In the genomic region with DNA sequence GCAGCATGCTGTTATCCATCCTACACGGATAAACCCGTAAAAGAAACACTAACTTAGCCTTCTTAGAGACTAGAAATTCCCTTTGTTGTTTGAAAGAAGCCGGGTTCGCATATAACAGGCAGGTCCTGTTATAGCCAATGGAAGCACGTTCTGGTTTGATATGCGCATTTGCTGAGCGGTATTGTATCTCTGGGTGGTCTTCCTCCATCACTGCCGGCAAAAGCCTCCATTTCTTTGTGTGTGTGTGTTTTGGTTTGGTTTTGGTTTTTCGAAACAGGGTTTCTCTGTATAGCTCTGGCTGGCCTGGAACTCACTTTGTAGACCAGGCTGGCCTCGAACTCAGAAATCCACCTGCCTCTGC, we compare ENCODE assay signal across 8 mouse cellular contexts.
A peak's percentile ranks its signal among the peaks of the same experiment; 100 is the strongest.
DNase-seq lines count a peak whose midpoint lies in the region; ATAC-seq and TF ChIP-seq lines count a peak whose summit lies in the region.

No protein-coding gene starts in this region.

- intact Hi-C loops in heart, postnatal 10 days (cut with DNase I), result loop anchor here (1.0 to 5.0 kb wide), 3 partner anchors 57 to 412 kb away; no protein-coding TSS in a partner anchor

- no peak overlapping the region for H3K4me3 ChIP-seq in heart, embryonic 12.5 days
- 0 out of 2 replicates have a peak overlapping the region, but pooled peaks have one; percentile 3 for H3K4me3 ChIP-seq in cortical plate, adult 2 months (ENCODE audit: insufficient read depth, low read length)
- peak overlapping the region; percentile 37 for H3K4me3 ChIP-seq in hindbrain, embryonic 15.5 days
- no peak overlapping the region; the same call in 1 of the 2 replicates for H3K4me3 ChIP-seq in midbrain, embryonic 11.5 days (ENCODE audit: low read depth, low read length)

- no peaks in the 10 kb centered on the region for H3K27me3 ChIP-seq in heart, embryonic 12.5 days (replicated peaks)
- H3K27me3 ChIP-seq in hindbrain, embryonic 15.5 days, result no peaks in the 10 kb centered on the region
- H3K27me3 ChIP-seq in midbrain, embryonic 11.5 days (ENCODE audit: control insufficient read depth, insufficient read depth, low read length), result no peaks in the 10 kb centered on the region

- no peak for TF ChIP-seq CTCF in cortical plate, adult 2 months (IDR thresholded peaks at IDR 0.05; ENCODE audit: extremely low read depth, insufficient read depth, low read length)

- WGBS in heart, embryonic 12.5 days, result 37% methylated on average over 10 of the region's 10 CpGs
- 29% methylated on average over 10 of the region's 10 CpGs for WGBS in hindbrain, embryonic 15.5 days
- 30% methylated on average over 10 of the region's 10 CpGs for WGBS in midbrain, embryonic 11.5 days

- ATAC-seq in heart, embryonic 12.5 days (ENCODE audit: insufficient number of reproducible peaks, low FRiP score), result no peak
- ATAC-seq in hindbrain, embryonic 15.5 days (ENCODE audit: low FRiP score, low read depth), result peak; percentile 57; the same call in 1 of the 2 replicates
- ATAC-seq in midbrain, embryonic 11.5 days (ENCODE audit: low FRiP score), result no peak

- H3K9ac ChIP-seq in heart, embryonic 12.5 days, result no peak overlapping the region
- peak overlapping the region; percentile 19; the same call in 1 of the 2 replicates for H3K9ac ChIP-seq in hindbrain, embryonic 15.5 days
- H3K9ac ChIP-seq in midbrain, embryonic 11.5 days (ENCODE audit: low read length), result no peak overlapping the region; the same call in 1 of the 2 replicates

- H3K27ac ChIP-seq in heart, embryonic 12.5 days (ENCODE audit: poor library complexity, severe bottlenecking), result no peak overlapping the region
- H3K27ac ChIP-seq in cortical plate, adult 2 months (ENCODE audit: insufficient read depth, low read length), result no peak overlapping the region
- no peak overlapping the region for H3K27ac ChIP-seq in hindbrain, embryonic 15.5 days (replicated peaks)
- no peak overlapping the region for H3K27ac ChIP-seq in midbrain, embryonic 11.5 days (ENCODE audit: low read depth, low read length)

- no peak for TF ChIP-seq POLR2A in cortical plate, adult 2 months (IDR thresholded peaks at IDR 0.05; ENCODE audit: extremely low read depth, insufficient read depth, low read length)

- peak overlapping the region; percentile 90 for H3K4me2 ChIP-seq in heart, embryonic 12.5 days
- H3K4me2 ChIP-seq in hindbrain, embryonic 15.5 days, result peak overlapping the region; percentile 78
- H3K4me2 ChIP-seq in midbrain, embryonic 11.5 days, result peak overlapping the region; percentile 75; the same call in 1 of the 2 replicates

- no peaks in the 10 kb centered on the region for H3K4me1 ChIP-seq in heart, embryonic 12.5 days (replicated peaks)
- peaks cover 2% of the 10 kb centered on the region; the same call in 1 of the 2 replicates for H3K4me1 ChIP-seq in cortical plate, adult 2 months (ENCODE audit: control insufficient read depth, insufficient read depth, low read length)
- peaks cover 6% of the 10 kb centered on the region; the same call in 1 of the 2 replicates for H3K4me1 ChIP-seq in hindbrain, embryonic 15.5 days (replicated peaks)
- no peaks in the 10 kb centered on the region for H3K4me1 ChIP-seq in midbrain, embryonic 11.5 days (ENCODE audit: control insufficient read depth, insufficient read depth, low read length)

- DNase-seq in heart, postnatal 10 days, result no peak
- no peak for DNase-seq in midbrain, embryonic 11.5 days (ENCODE audit: low spot score, missing footprints)
- no peak for DNase-seq in frontal cortex, adult 2 months (ENCODE audit: extremely low spot score in 1 of 2, low spot score in 1 of 2)
- no peak for DNase-seq in retina, embryonic 14.5 days (ENCODE audit: low spot score)
- DNase-seq in left cerebral cortex, adult 11 months (ENCODE audit: low spot score), result no peak

- H3K36me3 ChIP-seq in heart, embryonic 12.5 days, result no peaks in the 10 kb centered on the region
- H3K36me3 ChIP-seq in hindbrain, embryonic 15.5 days, result no peaks in the 10 kb centered on the region
- no peaks in the 10 kb centered on the region for H3K36me3 ChIP-seq in midbrain, embryonic 11.5 days (ENCODE audit: control insufficient read depth, insufficient read depth, low read length)

- H3K9me3 ChIP-seq in heart, embryonic 12.5 days (replicated peaks), result peaks cover 10% of the 10 kb centered on the region
- peaks cover 5% of the 10 kb centered on the region for H3K9me3 ChIP-seq in hindbrain, embryonic 15.5 days
- peaks cover 9% of the 10 kb centered on the region for H3K9me3 ChIP-seq in midbrain, embryonic 11.5 days (ENCODE audit: control insufficient read depth, low read length)

Comparison
In these comparisons a context has a peak if more than half of its experiments do, and no peak if none do; other contexts are left out.
1. H3K4me3 ChIP-seq: peak in cortical plate, adult 2 months (single experiment) and hindbrain, embryonic 15.5 days (single experiment); none in heart, embryonic 12.5 days (single experiment) and midbrain, embryonic 11.5 days (single experiment).
2. Peak in every context shown above with its lines, with median percentiles within 50 percentile points of each other: H3K4me2 ChIP-seq.